Mouse (Mus musculus): Measurements from ENCODE around the gene Zfp87. TPM values are rescaled to one million over a fixed set of nuclear protein-coding genes. Genes with fewer than 3 reads are reported as not detected.

The Zfp87 gene
- 13.1 and 15.2 TPM in 2 replicates for polyA plus RNA-seq (2011; ENCODE audit: insufficient read length, low read depth, missing spikeins)

GRCm38 (mm10) chr13:67525753-67526410, at the start of gene Zfp87, which contains the start of gene Gm26965:
Gene Zfp87, minus strand, starts transcription at chr13:67526177.
Gene Gm26965, minus strand, starts transcription at chr13:67526151.
- Histone ChIP-seq H3K4me1 (ENCODE audit: control insufficient read depth, insufficient read depth, low read length) (peaks cover 5% of the 10 kb centered on the region; the same call in 1 of the 2 replicates), H3K27ac (ENCODE audit: insufficient read depth, low read length) (0 out of 2 replicates have a peak within 1 kb of the TSS, but pooled peaks have one; percentile 4), H3K4me3 (ENCODE audit: insufficient read depth, low read length) (peak within 1 kb of the TSS; percentile 80)
- TF ChIP-seq CTCF (IDR thresholded peaks at IDR 0.05; ENCODE audit: borderline replicate concordance, insufficient read depth, low read length), result no peak
- peak; percentile 96 for TF ChIP-seq POLR2A (IDR thresholded peaks at IDR 0.05; ENCODE audit: low read depth, low read length)

GRCm38 (mm10) chr13:67572591-67573189, 46.7 kb upstream of the Zfp87 start:
- peaks cover 7% of the 10 kb centered on the region for H3K4me1 ChIP-seq (ENCODE audit: control insufficient read depth, insufficient read depth, low read length)
- no peak for TF ChIP-seq POLR2A (IDR thresholded peaks at IDR 0.05; ENCODE audit: low read depth, low read length)
- TF ChIP-seq CTCF (IDR thresholded peaks at IDR 0.05; ENCODE audit: borderline replicate concordance, insufficient read depth, low read length), result no peak

GRCm38 (mm10) chr13:67553730-67554129, 27.8 kb upstream of the Zfp87 start, which contains the start of gene Zfp748:
Gene Zfp748, minus strand, starts transcription at chr13:67553830.
- peaks cover 3% of the 10 kb centered on the region; the same call in 1 of the 2 replicates for H3K4me1 ChIP-seq (ENCODE audit: control insufficient read depth, insufficient read depth, low read length)
- no peak for TF ChIP-seq CTCF (IDR thresholded peaks at IDR 0.05; ENCODE audit: borderline replicate concordance, insufficient read depth, low read length)
- no peak for TF ChIP-seq POLR2A (IDR thresholded peaks at IDR 0.05; ENCODE audit: low read depth, low read length)
- peak within 1 kb of the TSS; percentile 69 for H3K4me3 ChIP-seq (ENCODE audit: insufficient read depth, low read length)
- peak within 1 kb of the TSS; percentile 66 for H3K27ac ChIP-seq (ENCODE audit: insufficient read depth, low read length)

More at GRCm38 (mm10) chr13:67572591-67573189, 46.7 kb upstream of the Zfp87 start:
- no peak overlapping the region for H3K27ac ChIP-seq (ENCODE audit: insufficient read depth, low read length)
- no peak overlapping the region for H3K4me3 ChIP-seq (ENCODE audit: insufficient read depth, low read length)

- H3K4me1 ChIP-seq (ENCODE audit: control insufficient read depth, insufficient read depth, low read length), result peaks cover 3% of the 10 kb centered on the region; the same call in 1 of the 2 replicates
- peak; percentile 83 for TF ChIP-seq POLR2A (IDR thresholded peaks at IDR 0.05; ENCODE audit: low read depth, low read length)
- no peak for TF ChIP-seq CTCF (IDR thresholded peaks at IDR 0.05; ENCODE audit: borderline replicate concordance, insufficient read depth, low read length)
- H3K4me3 ChIP-seq (ENCODE audit: insufficient read depth, low read length), result peak overlapping the region; percentile 69
- peak overlapping the region; percentile 66 for H3K27ac ChIP-seq (ENCODE audit: insufficient read depth, low read length)
Observed at GRCm38 (mm10) chr13:67552505-67553346, 26.7 kb upstream of the Zfp87 start.

GRCm38 (mm10) chr13:67545941-67546340, 20.0 kb upstream of the Zfp87 start:
- Histone ChIP-seq H3K27ac (ENCODE audit: insufficient read depth, low read length) (no peak overlapping the region), H3K4me3 (ENCODE audit: insufficient read depth, low read length) (no peak overlapping the region), H3K4me1 (ENCODE audit: control insufficient read depth, insufficient read depth, low read length) (no peaks in the 10 kb centered on the region)
- no peak for TF ChIP-seq CTCF (IDR thresholded peaks at IDR 0.05; ENCODE audit: borderline replicate concordance, insufficient read depth, low read length)
- no peak for TF ChIP-seq POLR2A (IDR thresholded peaks at IDR 0.05; ENCODE audit: low read depth, low read length)

- TF ChIP-seq CTCF (IDR thresholded peaks at IDR 0.05; ENCODE audit: borderline replicate concordance, insufficient read depth, low read length), result no peak
- no peak for TF ChIP-seq POLR2A (IDR thresholded peaks at IDR 0.05; ENCODE audit: low read depth, low read length)
- no peak overlapping the region for H3K4me3 ChIP-seq (ENCODE audit: insufficient read depth, low read length)
- H3K4me1 ChIP-seq (ENCODE audit: control insufficient read depth, insufficient read depth, low read length), result peaks cover 5% of the 10 kb centered on the region; the same call in 1 of the 2 replicates
- no peak overlapping the region for H3K27ac ChIP-seq (ENCODE audit: insufficient read depth, low read length)
Observed at GRCm38 (mm10) chr13:67527049-67527730, 1.2 kb upstream of the Zfp87 start.

- no peak overlapping the region for H3K27ac ChIP-seq (ENCODE audit: insufficient read depth, low read length)
- no peak for TF ChIP-seq POLR2A (IDR thresholded peaks at IDR 0.05; ENCODE audit: low read depth, low read length)
- TF ChIP-seq CTCF (IDR thresholded peaks at IDR 0.05; ENCODE audit: borderline replicate concordance, insufficient read depth, low read length), result no peak
- H3K4me3 ChIP-seq (ENCODE audit: insufficient read depth, low read length), result no peak overlapping the region
- no peaks in the 10 kb centered on the region for H3K4me1 ChIP-seq (ENCODE audit: control insufficient read depth, insufficient read depth, low read length)
Observed at GRCm38 (mm10) chr13:67500908-67501307, 25.1 kb downstream of the Zfp87 start.

- Histone ChIP-seq H3K4me1 (ENCODE audit: control insufficient read depth, insufficient read depth, low read length) (no peaks in the 10 kb centered on the region), H3K27ac (ENCODE audit: insufficient read depth, low read length) (0 out of 2 replicates have a peak within 1 kb of the TSS, but pooled peaks have one; percentile 4), H3K4me3 (ENCODE audit: insufficient read depth, low read length) (peak within 1 kb of the TSS; percentile 88)
- TF ChIP-seq POLR2A (IDR thresholded peaks at IDR 0.05; ENCODE audit: low read depth, low read length), result peak; percentile 87
- no peak for TF ChIP-seq CTCF (IDR thresholded peaks at IDR 0.05; ENCODE audit: borderline replicate concordance, insufficient read depth, low read length)
Observed at GRCm38 (mm10) chr13:67500084-67500719, 25.8 kb downstream of the Zfp87 start, which contains the start of gene Zfp58. Gene Zfp58, minus strand, starts transcription at chr13:67500555.

Measured in embryonic fibroblast, embryonic 13.5 days (primary cell).